Mouse (Mus musculus) fat pad, adult 2 months (tissue): ENCODE measurements around the gene Dnajc25.

ENCODE experiments used
- DNase-seq: peaks from one replicate; pipeline ENCODE4 v3.0.0-alpha.2; 2011; ENCODE audit warnings: low read depth, low spot score; ENCODE audit errors: extremely low read depth

Gene Dnajc25

GRCm38 (mm10) chr4:58994762-58995161 lies at the start of gene Dnajc25:
Gene Dnajc25, plus strand, starts transcription at chr4:58995062.
- DNase-seq: no peak

GRCm38 (mm10) chr4:58948391-58948790 lies 46.5 kb upstream of the Dnajc25 start:
- no peak for DNase-seq

DNA sequence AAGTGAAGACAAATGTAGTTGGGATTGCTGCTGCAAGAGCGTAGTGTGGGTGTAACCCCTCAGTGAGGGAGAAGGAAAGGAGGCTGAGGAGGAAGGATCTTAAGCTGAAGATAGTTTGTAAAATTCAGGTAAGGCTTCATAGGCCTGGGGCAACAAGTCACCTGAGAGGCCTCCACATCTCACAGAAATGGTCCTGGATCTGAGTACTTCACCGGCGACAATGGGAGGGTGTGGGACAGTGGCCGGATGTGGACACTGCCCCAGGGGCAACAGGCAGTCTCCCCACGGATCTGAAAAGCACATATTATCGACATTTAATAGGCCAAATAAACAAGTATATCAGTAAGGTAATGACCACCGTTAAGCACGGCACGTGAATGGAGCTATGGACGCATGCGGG lies 42.2 kb upstream of the Dnajc25 start:
- DNase-seq: no peak

DNA sequence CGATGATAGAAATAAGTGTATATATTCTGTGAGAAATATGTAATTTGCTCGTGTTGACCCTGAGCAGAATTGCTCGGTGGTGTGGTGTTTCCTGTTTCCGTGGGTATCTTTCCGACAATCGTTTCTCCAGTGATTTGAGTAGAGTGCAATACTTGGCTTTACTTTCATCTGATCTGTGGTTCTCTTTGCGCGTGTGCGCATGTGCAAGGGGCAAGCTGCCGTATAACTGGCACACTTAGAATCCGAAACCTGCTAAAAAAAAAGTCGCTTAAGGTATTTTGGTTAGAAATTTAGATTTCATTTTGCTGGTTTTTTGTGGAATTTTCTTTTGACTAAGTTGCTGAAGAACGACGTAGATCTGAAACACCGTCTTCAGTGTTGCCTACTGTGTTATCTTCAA lies 33.1 kb upstream of the Dnajc25 start:
- DNase-seq: no peak

GRCm38 (mm10) chr4:58963271-58963670 lies 31.6 kb upstream of the Dnajc25 start:
- no peak for DNase-seq

- DNase-seq: no peak
Observed at GRCm38 (mm10) chr4:58965136-58965535, 29.7 kb upstream of the Dnajc25 start.

DNA sequence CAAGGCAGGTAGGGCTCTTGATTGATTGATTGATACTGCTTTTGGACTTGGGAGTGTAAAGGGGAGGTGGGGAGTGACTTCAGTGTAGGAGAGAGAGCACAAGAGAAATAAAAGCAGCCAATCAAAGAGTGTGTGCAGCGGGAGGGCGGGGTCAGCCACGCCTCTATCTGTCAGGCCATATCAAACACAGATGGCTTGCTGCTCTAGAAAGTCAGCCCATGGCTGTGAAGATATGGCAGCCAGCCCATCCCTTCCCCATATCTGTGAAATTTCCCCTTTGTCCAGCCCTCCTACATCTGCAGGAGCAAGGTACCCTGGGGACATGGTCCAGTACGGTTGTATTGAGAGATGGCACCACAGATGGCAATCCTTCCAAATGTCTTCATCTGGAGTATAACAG lies 24.2 kb upstream of the Dnajc25 start:
- no peak for DNase-seq

DNA sequence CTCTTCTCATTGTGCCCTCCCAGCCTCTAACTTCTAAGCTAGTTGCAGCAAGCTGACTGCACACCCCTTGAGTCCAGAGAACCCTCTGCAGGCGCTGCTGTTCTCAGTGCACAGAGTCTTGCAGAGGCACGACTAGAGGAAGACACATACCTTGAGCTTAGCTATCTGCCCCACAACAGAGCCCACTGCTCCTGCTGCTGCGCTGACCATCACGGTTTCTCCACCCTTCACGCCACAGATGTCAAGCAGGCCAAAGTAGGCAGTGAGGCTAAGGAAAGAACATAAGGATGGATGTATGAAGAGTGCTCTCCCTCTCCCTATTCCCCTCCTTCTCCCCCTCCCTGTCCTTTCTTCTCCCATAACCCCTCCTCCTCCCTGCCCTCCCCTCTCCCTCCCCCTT lies 19.2 kb upstream of the Dnajc25 start:
- no peak for DNase-seq

DNA sequence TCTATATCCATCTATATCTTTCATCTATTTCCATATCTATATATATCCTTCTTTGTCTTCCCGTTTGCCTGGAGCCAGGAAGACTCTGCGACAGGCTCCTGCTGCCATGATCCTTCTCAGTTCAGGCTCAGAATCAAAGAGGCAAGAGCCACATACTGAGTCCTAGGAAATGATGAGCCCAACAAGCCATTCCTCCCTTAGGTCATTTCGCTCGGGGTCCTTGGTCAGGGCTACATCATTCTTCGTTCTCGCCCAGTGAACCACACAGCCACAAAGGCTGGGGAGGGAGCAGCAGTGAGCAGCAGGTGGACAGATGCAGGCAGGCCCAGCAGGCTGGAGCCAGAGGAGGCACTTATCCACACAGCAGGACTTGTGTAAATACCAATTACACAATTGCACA lies 13.4 kb upstream of the Dnajc25 start:
- DNase-seq: no peak

GRCm38 (mm10) chr4:58982806-58983205 lies 12.1 kb upstream of the Dnajc25 start:
- no peak for DNase-seq

DNA sequence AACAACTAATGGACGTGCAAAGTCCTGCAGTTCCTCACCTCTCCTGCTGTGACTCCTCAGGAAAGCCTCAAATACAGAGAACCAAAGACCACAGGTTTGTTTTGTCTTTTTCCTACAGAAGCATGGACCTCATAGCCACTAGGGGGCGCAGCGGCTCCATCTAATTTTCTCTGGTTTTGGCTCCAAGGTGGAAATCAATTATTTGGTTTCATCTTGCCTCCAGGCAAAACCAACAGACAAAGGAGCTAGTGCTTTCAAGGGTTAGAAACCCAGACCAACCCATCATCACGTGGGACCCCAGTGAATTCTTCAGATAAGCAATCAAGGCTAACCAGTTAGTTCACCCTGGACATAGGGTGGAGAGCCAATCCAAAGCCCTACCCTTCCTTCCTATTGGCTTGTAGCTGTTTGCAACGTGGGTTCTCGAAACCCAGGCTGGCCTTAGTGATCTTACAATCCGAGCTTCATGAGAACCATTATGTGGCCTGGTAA lies 9.7 kb upstream of the Dnajc25 start:
- DNase-seq: no peak

DNA sequence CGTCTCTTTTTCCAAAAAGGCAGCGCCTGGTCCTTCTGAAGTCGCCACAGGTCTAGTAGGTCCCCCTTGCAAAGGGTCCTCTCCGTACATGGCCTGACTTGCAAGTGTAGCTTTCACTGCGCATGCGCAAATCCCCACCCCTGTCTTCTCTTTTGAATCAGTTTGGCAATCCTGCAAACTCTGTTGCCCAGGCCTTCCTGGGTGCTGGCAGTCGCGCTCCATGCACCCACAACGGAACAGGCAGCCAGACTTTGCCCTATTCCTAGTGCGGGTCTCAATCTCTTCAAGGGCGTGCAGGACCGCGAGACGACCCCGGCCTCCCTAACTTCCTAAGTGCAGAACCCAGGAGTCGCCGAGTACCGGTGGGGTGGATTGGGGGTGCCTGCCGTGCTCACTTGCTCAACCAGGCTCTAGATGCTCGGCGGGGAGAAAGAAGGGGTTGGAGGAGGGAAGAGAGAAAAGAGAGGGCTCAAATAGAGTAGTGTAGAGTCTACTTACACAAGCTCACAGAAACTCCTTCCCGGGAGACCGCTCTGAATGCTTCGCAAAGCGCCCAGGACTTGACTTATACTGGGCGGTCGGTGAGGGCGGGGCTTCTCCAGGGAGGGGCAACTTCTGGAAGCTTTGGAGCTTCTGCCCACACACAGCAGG lies 8.2 kb upstream of the Dnajc25 start, which contains the start of gene Ptgr1:
Gene Ptgr1 (minus strand): TSS at position 580 of the 651 bp plus-strand sequence.
- no peak for DNase-seq

DNA sequence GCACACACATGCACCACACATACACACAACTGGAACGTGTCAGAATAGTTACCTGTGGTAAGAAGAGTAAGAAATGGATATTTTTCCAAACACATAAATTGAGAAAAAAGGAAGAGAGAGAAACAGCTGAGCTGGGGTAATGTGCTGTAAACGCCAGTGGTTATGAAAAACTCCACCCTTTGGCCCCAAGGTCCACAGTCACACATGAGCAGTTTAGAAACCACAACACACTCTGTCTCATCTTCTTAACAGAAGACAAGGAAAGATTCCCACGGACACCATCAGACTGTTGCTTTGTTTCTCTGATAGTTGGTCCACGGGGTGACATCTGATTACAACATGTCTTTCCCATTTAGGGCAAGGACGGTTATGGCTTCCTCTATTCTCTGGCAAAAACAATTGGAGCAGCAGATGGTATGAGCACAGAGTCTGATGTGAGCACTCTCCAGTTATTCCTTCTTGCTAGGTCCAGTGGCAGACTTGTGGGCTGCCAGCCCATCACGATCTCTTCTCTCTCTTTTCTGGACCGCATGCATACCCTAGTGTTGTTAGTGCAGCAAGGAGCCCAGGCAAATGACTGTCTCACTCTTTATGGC lies 5.5 kb upstream of the Dnajc25 start:
- no peak for DNase-seq

DNA sequence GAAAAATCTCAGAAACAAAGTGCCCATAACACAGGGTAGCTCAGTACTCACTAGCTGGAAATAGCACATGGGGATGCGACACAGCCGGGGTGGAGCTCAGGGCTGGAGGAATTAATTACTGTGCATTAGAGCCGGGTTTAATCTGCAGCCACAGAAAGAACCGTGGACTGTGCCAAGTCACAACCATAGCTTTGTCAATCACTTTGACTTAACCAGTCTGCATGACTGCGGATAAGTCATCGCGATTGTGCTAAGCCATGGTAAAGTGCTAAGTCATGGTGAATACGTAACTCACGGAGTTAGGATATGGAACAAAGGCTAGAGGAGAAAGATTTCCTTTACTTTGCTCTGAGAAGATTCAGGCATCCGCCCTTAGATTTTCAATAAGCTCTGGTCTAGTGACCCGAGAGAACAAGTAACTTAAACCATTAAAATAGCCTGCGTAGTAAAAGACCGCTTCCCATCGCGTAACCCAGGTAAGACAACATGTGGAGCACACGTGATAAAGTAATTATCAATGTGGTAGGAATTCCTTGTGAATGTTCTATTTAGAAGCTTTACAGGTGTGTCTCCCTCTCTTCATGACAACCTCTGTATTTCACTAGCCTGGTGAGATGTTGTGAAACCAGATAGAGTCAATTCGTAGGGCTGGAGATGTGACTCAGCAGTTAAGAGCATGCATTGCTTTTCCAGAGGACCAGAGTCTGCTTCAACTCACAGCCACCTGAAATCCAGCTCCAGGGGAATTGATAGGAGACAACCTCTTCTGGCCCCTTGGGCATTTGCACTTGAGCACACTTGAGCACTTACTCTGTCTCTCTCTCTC lies 4.0 kb upstream of the Dnajc25 start:
- DNase-seq: no peak

- no peak for DNase-seq
Observed at GRCm38 (mm10) chr4:58992195-58992594, 2.7 kb upstream of the Dnajc25 start.

DNA sequence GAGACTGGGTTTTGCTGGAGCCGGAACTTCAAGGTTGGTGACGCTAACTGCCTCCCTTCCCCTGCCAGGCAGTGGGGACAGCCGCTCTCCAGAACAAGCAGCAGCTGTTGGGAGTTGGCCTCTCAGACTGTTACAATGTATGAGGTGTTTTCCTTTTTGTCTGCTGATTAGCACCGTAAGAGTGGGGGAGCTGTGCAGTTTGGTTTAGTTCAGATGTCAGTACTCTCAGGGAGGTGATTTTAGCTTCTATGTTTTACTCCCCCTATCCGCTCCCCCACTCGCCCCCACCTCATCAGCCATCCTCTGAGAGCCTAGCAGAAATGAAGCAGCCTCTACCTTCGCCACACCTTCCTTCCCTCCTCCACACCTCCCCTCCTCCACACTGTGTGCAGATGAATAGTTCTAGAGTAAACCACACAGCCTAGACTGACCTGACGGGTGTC lies 410 bp downstream of the Dnajc25 start:
- no peak for DNase-seq

- no peak for DNase-seq
Observed at GRCm38 (mm10) chr4:58997081-58997480, 2.2 kb downstream of the Dnajc25 start.

DNA sequence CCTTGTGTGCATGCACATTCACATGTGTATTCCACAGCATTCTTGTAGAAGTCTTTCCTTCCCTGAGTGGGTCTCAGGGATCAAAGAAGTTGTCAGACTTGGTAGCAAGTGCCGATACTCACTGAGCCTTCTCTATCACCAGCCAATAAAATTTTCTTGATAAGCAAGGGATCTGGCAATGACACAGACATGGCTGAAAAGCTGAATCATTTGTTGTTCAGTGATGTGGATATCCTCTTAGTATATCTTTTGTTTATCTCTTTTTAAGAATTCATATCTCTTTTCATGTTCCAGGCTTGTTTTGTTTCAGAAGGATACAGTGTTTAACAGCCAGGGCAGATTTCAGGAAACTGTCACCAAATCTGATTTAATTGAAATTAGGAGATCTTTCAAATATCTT lies 3.8 kb downstream of the Dnajc25 start:
- DNase-seq: no peak

DNA sequence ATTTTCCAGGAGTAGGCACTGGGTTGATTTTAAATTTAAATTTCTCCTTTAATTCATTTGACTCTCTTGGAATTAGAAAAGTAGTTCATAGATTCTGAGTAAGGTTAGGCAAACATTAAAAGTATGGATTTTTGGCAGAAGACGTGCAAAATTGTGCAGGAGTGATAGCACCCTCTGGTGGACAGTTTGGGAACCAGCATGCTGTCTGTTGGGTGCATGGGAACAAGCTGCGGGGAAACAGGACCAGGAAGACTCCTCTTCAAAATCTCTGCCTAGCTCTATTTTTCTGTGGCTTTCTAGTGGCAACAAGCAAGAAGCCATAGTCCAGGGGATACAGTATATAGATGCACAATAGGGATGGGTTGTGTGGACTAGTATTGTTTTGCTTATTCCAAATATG lies 4.8 kb downstream of the Dnajc25 start:
- no peak for DNase-seq

DNA sequence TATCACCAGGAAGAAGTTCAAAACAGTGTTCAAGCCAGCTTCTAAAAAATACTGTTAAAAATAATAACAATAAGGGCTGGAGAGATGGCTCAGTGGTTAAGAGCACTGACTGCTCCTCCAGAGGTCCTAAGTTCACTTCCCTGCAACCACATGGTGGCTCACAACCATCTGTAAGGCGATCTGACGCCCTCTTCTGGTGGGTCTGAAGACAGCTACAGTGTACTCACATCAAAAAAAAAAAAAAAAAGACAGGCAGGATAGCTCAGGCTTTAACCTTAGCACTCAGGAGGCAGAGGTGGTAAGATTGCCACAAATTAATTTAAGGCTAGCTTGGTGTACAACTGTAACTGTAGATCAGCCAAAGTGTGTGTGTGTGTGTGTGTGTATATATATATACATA lies 5.8 kb downstream of the Dnajc25 start:
- no peak for DNase-seq

- DNase-seq: no peak
Observed at GRCm38 (mm10) chr4:59002948-59003805, 8.3 kb downstream of the Dnajc25 start, which contains the start of gene Gm20503. Gene Gm20503, plus strand, starts transcription at chr4:59003210.
